Mouse (Mus musculus) lung, adult 2 months (tissue): Measurements from ENCODE around the gene Pnp.

Source experiments
- CTCF ChIP-seq: fragments of 200-500 bp; IDR thresholded peaks from 2 replicates; pipeline ENCODE4 v1.5.1; 2011; ENCODE audit warnings: mild to moderate bottlenecking, low read length, control low read depth; ENCODE audit not compliant: insufficient read depth
- POLR2A ChIP-seq: fragments of 200-500 bp; IDR thresholded peaks from 2 replicates; pipeline ENCODE4 v1.6.1; 2011; ENCODE audit warnings: low read depth, mild to moderate bottlenecking, control low read depth, low read length, borderline replicate concordance; ENCODE audit errors: extremely low read depth

DNA sequence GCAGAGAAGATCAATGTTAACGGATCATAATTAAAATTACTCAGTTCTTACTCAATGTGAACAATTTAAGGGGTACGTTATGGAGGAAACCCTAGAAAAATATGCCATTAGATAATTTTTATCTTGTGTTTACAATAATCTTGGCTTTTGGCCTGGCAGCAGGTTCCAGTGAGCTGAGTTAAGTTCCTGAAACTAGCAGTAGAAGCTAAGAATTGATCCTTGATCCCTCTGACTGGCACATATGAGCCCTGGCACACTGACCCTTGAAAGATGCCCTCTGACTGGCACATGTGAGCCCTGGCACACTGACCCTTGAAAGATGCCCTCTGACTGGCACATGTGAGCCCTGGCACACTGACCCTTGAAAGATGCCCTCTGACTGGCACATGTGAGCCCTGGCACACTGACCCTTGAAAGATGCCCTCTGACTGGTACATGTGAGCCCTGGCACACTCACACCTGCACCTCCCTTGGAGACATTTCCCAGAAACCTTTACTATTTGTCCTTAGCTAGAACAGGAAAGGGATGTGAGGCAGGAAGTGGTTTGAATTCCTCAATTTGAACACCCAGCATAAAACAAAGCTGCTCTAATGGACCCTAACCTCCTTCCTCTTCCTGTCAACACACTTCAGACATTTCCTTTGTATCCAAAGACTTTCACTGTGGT lies 67.3 kb downstream of the Pnp start:
- TF ChIP-seq CTCF (no peak), POLR2A (no peak)
